Mouse (Mus musculus) cerebral cortex, adult 2 months (tissue): ENCODE measurements around the gene Gpatch8.

Experiments
- WGBS: fragments of 180-500 bp; shearing (Covaris S2); methylation state at CpG from one replicate; pipeline ENCODE4 v1.1.7; 2018; 5-methylcytosine and 5-hydroxymethylcytosine counted together

Gene Gpatch8

DNA sequence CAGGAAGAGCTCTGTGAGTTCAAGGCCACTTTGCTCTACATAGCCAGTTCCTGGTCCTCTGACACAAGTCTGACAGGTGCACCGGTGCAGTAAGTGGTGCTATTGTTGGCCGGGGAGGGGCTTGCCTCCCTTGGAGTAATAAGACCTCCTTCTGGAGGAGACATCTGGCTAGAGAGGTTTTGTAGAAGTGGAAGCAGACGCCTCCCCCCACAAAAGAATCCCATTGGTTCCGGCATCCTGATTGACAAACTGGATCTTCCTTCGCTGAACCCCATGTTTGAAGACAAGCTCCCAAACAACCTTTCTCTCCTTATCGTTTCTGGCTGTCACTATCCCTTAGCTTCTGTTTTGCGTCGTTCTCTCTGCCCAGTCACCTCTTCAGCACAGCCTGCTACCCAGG, 107.9 kb downstream of the Gpatch8 start:
- WGBS = 17% methylated on average over 8 of the region's 8 CpGs

DNA sequence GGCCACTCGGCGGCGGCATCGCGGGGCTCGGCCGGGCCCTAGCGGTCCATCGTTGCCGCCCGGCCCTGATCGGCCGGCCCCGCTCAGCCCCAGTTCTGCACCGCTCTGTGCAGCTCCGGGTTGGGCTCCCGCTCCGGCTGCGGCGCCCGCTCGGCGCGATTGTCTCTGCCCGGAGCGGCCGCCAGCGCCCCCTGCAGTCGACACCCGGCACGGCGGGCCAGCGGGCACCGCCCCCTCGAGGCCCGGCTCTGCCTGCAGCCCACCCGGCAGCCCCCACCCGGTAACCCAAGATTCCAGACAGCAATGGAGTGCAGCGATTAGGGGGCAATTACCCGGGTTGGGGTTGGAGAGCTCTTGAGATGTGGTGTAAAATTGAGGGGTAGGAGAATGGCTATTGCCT, 108.7 kb downstream of the Gpatch8 start, which contains the start of gene Fam171a2:
Fam171a2 (minus strand) TSS at position 186 of the 400 bp plus-strand sequence.
- WGBS = under 1% methylated on average over 40 of the region's 40 CpGs

DNA sequence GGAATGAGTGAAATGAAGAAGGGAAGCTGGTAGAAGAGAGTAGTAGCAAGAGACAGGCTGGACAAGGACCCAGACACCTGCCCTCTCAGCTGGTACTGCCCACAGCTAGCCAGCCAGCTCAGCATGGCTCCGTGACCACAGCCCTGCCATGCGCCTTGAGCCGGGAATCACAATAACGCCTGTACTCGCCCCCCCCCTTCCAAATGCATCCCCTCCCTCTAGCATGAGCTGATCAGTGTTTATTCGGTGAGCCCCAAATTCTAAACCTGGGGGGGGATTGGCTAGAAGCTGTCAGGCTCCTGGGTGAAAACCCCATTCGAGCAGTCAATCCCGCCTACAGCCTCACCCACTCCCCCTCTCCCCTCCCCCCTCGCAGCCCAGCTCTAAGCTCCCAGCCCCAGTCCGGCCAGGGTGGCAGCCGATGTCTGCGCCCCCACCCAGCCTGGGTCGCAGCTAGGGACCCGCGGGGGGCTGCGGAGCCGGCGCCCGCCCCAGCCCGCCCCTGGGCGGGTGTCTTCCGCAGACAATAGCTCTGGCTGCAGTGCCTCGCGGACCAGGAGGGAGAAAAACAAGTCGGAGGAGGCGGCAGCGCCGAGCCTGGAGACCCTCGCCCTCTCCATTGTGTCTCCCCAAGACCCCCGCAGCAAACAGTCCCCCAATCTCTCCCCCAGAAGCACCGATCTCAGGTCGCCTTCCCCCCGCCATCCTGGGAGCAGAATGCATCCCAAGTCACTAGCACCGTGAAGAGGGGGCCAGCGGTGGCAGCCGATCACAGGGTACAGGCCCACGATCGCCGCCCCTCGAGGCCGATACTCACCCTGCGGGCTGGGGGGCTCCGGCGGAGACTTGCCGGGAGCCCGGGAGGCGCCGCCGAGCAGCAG, 109.4 kb downstream of the Gpatch8 start:
- under 1% methylated on average over 48 of the region's 49 CpGs for WGBS

DNA sequence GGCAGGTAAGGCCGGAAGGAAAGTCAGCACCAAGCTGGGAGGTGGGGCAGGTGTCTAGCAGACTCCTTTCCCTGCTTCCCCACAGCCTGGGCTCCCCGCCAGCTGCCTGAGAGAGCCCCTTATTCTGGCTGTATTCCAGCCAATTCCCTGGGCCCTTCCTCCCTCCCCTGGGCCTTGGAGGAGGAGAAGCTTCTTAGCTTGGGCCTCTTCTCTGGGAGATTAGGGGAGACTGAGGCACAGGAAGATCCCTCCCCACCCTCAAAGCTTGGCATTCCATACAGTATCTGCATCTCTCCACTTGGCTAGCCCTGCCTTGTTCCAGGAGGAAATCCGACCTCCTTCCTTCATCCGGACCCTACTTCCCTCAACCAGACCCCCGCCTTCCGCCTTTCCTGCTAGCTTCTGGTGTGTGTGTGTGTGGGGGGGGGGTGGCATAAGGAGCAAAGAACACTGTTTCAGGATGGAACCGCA, 110.3 kb downstream of the Gpatch8 start:
- 8% methylated on average over 7 of the region's 7 CpGs for WGBS

GRCm38 (mm10) chr11:102445264-102445890, 110.8 kb downstream of the Gpatch8 start:
- WGBS = 20% methylated on average over 10 of the region's 10 CpGs

- 15% methylated on average over 6 of the region's 6 CpGs for WGBS
These were observed 111.4 kb downstream of the Gpatch8 start for GRCm38 (mm10) chr11:102444781-102445180.

GRCm38 (mm10) chr11:102444321-102444720, 111.9 kb downstream of the Gpatch8 start:
- 56% methylated on average over 3 of the region's 3 CpGs for WGBS

DNA sequence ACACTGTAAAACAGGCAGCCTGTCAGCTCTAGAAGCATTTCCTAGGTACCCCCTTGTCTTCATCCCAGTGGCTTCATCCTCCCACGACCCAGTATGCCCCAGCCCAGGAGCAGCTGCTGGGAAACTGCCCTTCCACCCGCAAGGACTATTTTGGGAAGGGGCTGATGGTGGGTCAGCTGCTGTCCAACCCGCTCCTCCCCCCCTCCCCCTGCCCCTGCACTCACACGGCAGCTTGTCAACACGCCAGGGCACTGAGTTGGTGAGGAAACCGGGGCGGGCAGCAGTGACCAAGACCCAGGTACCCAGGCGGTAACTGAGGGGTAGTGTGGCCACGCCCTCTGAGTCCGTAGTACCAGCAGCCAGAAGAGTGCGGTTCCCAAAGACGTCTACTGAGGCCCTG, 112.5 kb downstream of the Gpatch8 start:
- WGBS = 65% methylated on average over 12 of the region's 12 CpGs

DNA sequence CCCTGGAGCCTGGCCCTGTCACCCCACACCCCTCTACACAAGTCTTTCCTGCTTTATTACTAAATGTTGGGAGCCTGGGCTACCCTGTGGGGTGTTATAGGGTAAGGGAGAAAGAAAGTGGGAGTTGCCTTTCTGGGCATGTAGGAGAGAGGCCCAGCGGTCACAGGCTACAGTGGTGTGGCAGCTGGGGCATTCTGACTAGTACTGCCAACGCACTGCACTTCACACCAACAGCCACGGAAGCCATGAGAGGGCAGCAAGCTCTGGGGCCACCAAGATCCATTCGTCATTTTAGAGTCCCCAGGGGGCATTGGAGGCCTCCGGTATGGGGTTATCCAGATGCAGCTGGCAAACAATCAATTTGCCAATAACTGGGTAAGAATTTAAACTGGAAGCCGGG, 114.1 kb downstream of the Gpatch8 start:
- WGBS = 89% methylated on average over 6 of the region's 6 CpGs

DNA sequence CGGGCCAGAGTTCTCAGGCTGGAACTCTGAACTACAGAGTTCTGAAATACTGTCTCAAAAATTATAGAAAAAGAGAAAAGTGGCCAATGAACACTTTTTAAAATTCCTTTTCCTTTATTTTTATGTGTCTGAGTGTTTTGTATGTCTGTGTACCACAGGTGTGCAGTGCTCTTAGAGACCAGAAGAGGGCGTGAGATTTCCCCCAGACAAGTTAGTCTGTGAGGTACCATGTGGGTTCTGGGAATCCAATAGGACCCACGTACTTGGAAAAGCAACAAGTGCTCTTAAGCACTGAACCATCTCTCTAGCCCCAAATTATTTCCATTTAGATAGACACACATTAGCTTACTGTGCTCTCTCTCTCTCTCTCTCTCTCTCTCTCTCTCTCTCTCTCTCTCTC, 114.8 kb downstream of the Gpatch8 start:
- 81% methylated on average over 3 of the region's 3 CpGs for WGBS

- WGBS = 92% methylated on average over 8 of the region's 8 CpGs
These were observed 115.9 kb downstream of the Gpatch8 start for GRCm38 (mm10) chr11:102440255-102440654.

DNA sequence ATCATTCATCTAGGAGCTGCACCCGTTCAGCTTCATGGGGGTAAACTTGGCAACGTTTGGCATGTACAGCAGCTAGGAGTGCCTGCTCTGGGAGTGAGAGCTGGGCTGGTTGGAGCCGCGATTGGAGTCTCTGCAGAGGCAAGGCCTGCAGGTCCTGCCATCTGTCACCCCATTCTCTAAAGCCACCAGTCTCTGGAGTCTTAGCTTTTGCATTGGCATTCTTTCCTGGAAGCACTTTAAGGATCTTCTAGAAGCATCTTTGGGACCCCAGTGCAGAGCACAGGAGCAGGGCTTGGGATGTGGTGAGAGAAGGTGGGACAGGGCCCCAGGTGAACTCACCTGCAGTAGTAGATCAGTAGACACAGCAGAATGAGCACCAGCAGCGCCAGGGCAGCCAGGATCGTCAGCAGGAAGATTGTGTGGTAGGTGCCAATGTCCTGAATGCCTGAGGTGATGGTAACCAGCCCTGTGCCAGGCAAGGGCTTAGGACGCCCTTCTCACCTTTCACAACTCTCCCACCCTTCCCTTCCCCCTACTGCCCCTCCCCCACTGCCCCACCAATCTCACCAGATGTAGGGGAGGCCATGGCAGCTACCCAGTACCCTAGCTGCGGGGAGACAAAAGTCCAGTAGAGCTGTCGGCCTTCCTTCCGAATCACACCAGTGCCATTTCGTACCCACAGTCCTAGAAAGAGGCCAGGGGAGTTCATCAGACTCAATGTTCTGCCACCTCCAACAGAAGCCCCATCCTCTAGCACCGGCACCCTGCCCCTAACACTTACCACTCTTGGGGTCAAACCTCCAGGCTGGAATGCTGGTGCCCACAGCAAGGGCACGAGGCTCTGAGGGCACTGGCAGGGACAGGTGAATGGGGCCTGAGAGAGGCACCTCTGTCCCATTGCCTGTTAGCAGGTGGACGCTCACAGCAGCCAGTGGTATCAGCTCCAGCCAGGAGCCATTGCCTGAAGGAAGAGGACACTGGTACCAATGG, 116.8 kb downstream of the Gpatch8 start:
- 67% methylated on average over 14 of the region's 14 CpGs for WGBS

- 16% methylated on average over 77 of the region's 77 CpGs for WGBS
These were observed 117.7 kb downstream of the Gpatch8 start for GRCm38 (mm10) chr11:102438212-102439092.

DNA sequence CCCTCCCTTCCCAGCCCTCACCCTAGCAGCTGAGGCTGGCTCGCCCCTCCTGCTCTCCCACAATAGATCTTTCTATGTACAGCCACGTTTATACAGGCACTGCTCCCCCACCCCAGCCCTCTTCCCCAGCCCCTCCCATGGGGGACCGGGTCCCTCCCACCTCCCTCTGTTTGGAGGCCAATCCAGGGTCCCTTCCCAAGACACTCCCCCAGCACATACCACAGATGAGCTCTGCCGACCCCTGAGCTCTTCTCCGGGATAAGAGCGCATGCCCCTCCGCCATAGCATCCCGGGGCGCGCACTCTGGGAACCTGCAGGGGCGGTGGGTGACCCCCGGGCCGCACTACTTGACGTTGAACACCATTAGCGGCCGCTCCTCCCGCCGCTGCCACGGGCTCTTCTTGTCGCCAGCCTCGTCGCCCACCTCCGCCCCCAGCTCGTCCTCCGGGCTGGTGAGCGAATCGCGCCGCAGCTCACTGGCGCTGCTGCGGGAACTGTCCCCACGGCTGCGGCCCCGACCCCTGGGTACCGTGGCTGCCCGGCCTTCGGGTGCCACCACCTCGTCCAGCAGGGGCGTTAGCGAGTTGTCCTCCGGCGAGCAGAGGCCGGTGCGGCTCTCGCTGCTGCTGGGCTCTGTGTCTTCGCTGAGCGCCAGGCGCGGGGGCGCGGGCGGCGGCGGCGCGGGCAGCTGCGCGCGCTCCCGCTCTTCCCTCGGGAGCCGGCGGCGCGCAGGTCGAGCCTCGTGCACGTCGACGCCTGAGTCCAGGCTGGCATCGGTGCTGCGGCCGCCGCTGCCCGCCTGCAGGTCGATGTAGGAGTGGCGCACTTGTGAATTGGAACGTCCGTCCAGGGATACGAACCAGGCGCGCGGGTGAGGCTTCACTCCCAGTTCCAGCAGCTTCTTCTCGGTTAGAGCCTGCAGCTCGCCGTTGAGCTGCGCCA, 118.8 kb downstream of the Gpatch8 start:
- 20% methylated on average over 87 of the region's 87 CpGs for WGBS

GRCm38 (mm10) chr11:102436471-102436790, 119.8 kb downstream of the Gpatch8 start:
- WGBS = 59% methylated on average over 10 of the region's 10 CpGs

GRCm38 (mm10) chr11:102435754-102436470, 120.3 kb downstream of the Gpatch8 start:
- 82% methylated on average over 18 of the region's 18 CpGs for WGBS

- 86% methylated on average over 11 of the region's 11 CpGs for WGBS
These were observed 121.1 kb downstream of the Gpatch8 start for GRCm38 (mm10) chr11:102434816-102435705.

DNA sequence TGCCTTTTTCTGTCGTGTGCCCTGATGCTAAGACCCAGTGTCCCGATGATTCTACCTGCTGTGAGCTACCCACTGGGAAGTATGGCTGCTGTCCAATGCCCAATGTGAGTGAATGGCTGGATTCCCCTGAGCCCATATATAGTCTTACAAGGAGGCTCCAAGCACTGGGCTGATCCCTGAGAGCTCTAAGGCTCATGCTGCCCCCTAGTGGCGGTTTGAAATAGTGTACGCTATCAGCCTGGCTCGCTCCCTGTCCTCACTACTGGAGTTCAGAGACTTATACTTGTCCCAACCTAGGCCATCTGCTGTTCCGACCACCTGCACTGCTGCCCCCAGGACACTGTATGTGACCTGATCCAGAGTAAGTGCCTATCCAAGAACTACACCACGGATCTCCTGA, 121.8 kb downstream of the Gpatch8 start:
- 6% methylated on average over 7 of the region's 7 CpGs for WGBS
